Mouse (Mus musculus) forebrain, embryonic 11.5 days (tissue): ENCODE data around the gene Unc45b. TPM values are rescaled to one million over a fixed set of nuclear protein-coding genes. Genes with fewer than 3 reads are reported as not detected.
A peak's percentile ranks its signal among the peaks of the same experiment; 100 is the strongest.
"Not testable (repeated sequence)": the region's sequence is repeated elsewhere in the genome, so short reads cannot be mapped to it uniquely, and the experiment has no call there.

Experiments
- ATAC-seq: fragments of 200-750 bp; cut with Nextera tagmentation; replicated peaks from 2 replicates; pipeline ENCODE4 v1.8.0; 2017; ENCODE audit warnings: moderate TSS enrichment; ENCODE audit not compliant: low FRiP score
- DNase-seq: peaks from one replicate; pipeline ENCODE4 v3.0.0-alpha.2; 2017; ENCODE audit warnings: low spot score
- H3K27ac ChIP-seq: fragments of 300-500 bp; sonication (generic); 2 replicates; pipeline ENCODE4 v1.5.1; 2014; ENCODE audit warnings: low read depth, low read length
- H3K27me3 ChIP-seq: fragments of 300-500 bp; sonication (generic); 2 replicates; pipeline ENCODE4 v1.6.1; 2014; ENCODE audit warnings: mild to moderate bottlenecking, low read length, mixed read lengths; ENCODE audit not compliant: control insufficient read depth, insufficient read depth
- H3K36me3 ChIP-seq: fragments of 300-500 bp; sonication (generic); 2 replicates; pipeline ENCODE4 v1.6.1; 2014; ENCODE audit warnings: mild to moderate bottlenecking, low read length, moderate library complexity, mixed read lengths; ENCODE audit not compliant: control insufficient read depth, insufficient read depth
- H3K4me1 ChIP-seq: fragments of 300-500 bp; sonication (generic); replicated peaks from 2 replicates; pipeline ENCODE4 v1.6.1; 2014; ENCODE audit warnings: low read length, mixed read lengths; ENCODE audit not compliant: control insufficient read depth, insufficient read depth
- H3K4me2 ChIP-seq: fragments of 300-500 bp; sonication (generic); 2 replicates; pipeline ENCODE4 v1.6.1; 2014; ENCODE audit warnings: low read depth, mild to moderate bottlenecking, low read length, moderate library complexity, mixed read lengths; ENCODE audit not compliant: severe bottlenecking
- H3K4me3 ChIP-seq: fragments of 300-500 bp; sonication (generic); 2 replicates; pipeline ENCODE4 v1.5.1; 2014; ENCODE audit warnings: low read depth, low read length
- H3K9ac ChIP-seq: fragments of 300-500 bp; sonication (generic); 2 replicates; pipeline ENCODE4 v1.6.1; 2014; ENCODE audit warnings: low read length
- H3K9me3 ChIP-seq: fragments of 300-500 bp; sonication (generic); 2 replicates; pipeline ENCODE4 v1.6.1; 2016; ENCODE audit warnings: low read length, mixed read lengths; ENCODE audit not compliant: control insufficient read depth
- WGBS: fragments of 180-500 bp; shearing (Covaris S2); extraction: QIAGEN DNeasy Blood & Tissue Kit; methylation state at CpG from one replicate; pipeline ENCODE4 v1.1.7; 2014; 5-methylcytosine and 5-hydroxymethylcytosine counted together
- microRNA-seq: library from miRNA; unstranded; fragments of <30 nt; microRNA quantifications from one replicate; pipeline ENCODE4, GENCODE M21; 2016; ENCODE audit not compliant: insufficient number of aligned reads
- polyA plus RNA-seq: library from polyadenylated mRNA; unstranded; fragments of >200 nt; fragmentation: Nextera tagmentation; extraction: Ambion mirVana; gene quantifications from 2 replicates; pipeline ENCODE4 v1.2.1, GENCODE M21; 2014

The Unc45b gene
- polyA plus RNA-seq, 1 experiment from 2014 or later: 0.41 TPM

DNA sequence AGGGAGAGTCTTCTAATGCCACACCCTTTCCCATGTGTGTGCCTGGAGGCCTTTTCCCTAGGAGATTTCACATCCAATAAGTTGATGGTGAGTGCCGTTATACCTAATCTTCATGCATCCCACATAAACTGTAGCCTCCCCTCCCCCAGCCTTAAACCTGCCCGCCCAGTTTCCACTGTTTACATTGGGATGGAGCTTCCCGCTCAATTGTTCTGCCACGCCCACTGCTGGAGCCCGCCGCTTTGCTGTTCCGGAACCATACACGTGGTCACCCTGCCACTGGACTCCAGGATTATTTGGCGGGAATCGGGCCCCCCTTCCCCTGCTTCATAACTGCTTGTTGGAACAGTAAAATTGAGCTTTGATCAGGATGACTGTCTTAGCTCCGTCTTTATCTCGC is 79.0 kb downstream of the Unc45b start:
- whole genome bisulfite sequencing: 50% methylated on average over 12 of the region's 12 CpGs
- Histone ChIP-seq H3K4me2 (no peak overlapping the region), H3K9ac (no peak overlapping the region), H3K27me3 (no peaks in the 10 kb centered on the region), H3K9me3 (no peaks in the 10 kb centered on the region), H3K4me3 (no peak overlapping the region), H3K27ac (no peak overlapping the region), H3K4me1 (no peaks in the 10 kb centered on the region; the same call in 1 of the 2 replicates), H3K36me3 (no peaks in the 10 kb centered on the region)
- ATAC-seq (no peak), DNase-seq (no peak)

DNA sequence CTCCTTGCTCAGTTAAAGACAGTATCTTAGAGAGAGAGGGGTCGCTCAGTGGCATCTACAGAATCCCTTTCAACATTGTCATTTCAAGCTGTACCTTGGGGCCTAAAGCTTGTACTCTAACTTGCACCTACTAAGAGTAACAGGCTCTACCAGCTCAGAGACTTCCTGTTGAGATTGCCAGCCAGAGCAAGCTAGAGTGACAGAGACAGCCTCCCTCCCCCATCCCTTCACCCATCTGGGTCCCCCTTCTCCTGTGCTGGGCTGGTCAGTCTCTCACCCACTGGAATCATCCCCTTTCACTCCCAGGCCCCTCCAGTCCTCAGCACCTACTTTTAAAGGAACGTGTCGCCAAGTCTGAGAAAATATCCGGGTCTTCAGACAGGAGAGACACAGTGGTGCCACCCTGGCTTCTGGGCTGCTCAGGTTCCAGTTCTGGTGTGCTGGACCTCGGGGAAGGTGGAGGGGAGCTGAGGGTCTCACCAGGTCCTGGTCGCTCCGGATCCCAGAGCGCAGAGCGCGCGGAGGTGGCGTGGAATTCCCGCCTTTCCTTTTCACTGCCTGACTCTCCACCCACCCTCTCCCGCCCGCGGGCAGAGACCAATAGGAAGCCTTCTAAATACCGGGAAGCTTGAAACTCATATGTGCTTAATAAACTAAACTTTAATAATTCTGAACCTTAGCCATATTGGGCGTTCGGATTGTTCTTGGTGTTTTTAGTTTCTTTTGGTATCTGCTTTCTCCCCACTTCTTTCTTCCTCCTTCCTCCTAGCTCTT is 80.4 kb downstream of the Unc45b start:
- 22% methylated on average over 19 of the region's 19 CpGs for WGBS
- not testable (repeated sequence) for H3K36me3 ChIP-seq, H3K9me3 ChIP-seq, H3K27me3 ChIP-seq, H3K4me1 ChIP-seq, H3K27ac ChIP-seq
- Histone ChIP-seq H3K4me2 (peak overlapping the region; percentile 65), H3K4me3 (peak overlapping the region; percentile 26), H3K9ac (peak overlapping the region; percentile 59)
- DNase-seq (peak; percentile 76), ATAC-seq (peak; percentile 75)

DNA sequence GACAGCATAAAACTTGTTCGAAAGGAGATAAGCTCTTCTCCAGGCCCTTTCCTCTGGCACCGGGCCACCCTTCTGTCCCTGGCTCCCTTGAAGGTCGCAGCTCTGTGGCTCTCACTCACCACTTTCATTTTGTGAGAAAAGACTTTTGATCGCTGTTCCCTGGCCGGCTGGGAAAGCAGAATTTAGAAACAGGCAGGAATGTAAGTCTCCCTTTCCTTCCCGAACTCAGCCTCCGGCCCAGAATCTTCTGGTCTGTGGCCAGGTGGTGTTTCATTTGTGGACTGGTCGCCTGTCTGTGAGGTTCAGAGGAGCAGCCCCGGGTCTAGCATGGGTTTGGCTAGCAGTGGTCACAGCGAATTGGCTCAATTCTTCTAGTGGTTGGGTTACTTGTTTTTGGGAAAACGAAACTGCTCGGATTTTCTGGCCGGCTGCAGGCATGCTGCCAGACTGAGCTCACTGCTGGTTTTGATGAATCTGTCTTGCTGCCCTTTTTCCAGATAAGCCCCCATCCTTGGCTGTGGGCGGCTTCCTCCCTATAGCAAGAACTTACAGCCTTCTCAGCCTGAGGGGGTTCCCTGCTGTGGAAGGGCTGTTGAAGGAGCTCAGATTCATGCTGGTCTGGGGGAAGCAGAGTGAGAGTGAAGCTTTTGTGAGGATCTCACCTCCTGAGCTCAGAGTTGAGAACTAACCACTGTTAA is 81.3 kb downstream of the Unc45b start, which contains the start of gene Slfn9:
Gene Slfn9 (minus strand): TSS at position 362 of the 698 bp plus-strand sequence.
- H3K4me3 ChIP-seq: peak within 1 kb of the TSS; percentile 26
- no peaks in the 10 kb centered on the region; the same call in 1 of the 2 replicates for H3K4me1 ChIP-seq
- H3K27me3 ChIP-seq: no peaks in the 10 kb centered on the region
- ATAC-seq (no peak), DNase-seq (peak; percentile 59)
- WGBS: 10% methylated on average over 14 of the region's 14 CpGs
- H3K9me3 ChIP-seq: no peaks in the 10 kb centered on the region
- peak within 1 kb of the TSS; percentile 59 for H3K9ac ChIP-seq
- H3K4me2 ChIP-seq: peak within 1 kb of the TSS; percentile 65
- H3K27ac ChIP-seq: no peak within 1 kb of the TSS
- H3K36me3 ChIP-seq: no peaks in the 10 kb centered on the region

Small RNAs within 50 kb of the gene (microRNA-seq; reads per million reads assigned to microRNA genes)
- gene Mir7679: not detected

Other genes starting within 250 kb of the Unc45b start
- gene Cct6b, start 146.2 kb upstream of the Unc45b start, polyA plus RNA-seq: 0.33 and 0.60 TPM in 2 replicates
- 36.3 and 38.6 TPM in 2 replicates for gene Zfp830, start 146.2 kb upstream of the Unc45b start, polyA plus RNA-seq
- 57.0 and 58.4 TPM in 2 replicates for gene Lig3, start 129.4 kb upstream of the Unc45b start, polyA plus RNA-seq
- gene Rffl, start 39.3 kb upstream of the Unc45b start, polyA plus RNA-seq: 17.0 and 18.4 TPM in 2 replicates
- gene Rad51d, start 19.9 kb upstream of the Unc45b start, polyA plus RNA-seq: 15.6 and 17.4 TPM in 2 replicates
- 0.44 and 0.48 TPM in 2 replicates for gene Fndc8, start 18.4 kb upstream of the Unc45b start, polyA plus RNA-seq
- 31.9 and 34.8 TPM in 2 replicates for gene Nle1, start 2.1 kb upstream of the Unc45b start, polyA plus RNA-seq
- 0.28 and 0.40 TPM in 2 replicates for gene Slfn5, start 40.8 kb downstream of the Unc45b start, polyA plus RNA-seq
- 9.3 and 9.8 TPM in 2 replicates for gene Slfn9, start 81.3 kb downstream of the Unc45b start, polyA plus RNA-seq
- gene Slfn8, start 110.3 kb downstream of the Unc45b start, polyA plus RNA-seq: 0.15 and 0.16 TPM in 2 replicates
- gene Slfn2, start 154.6 kb downstream of the Unc45b start, polyA plus RNA-seq: 0.89 and 1.6 TPM in 2 replicates
- gene Slfn1, start 206.3 kb downstream of the Unc45b start, polyA plus RNA-seq: not detected in 2 replicates